Mouse (Mus musculus): ENCODE data around the gene Brwd1.
"Not testable (repeated sequence)": the region's sequence is repeated elsewhere in the genome, so short reads cannot be mapped to it uniquely, and the experiment has no call there.

Brwd1 gene

GRCm38 (mm10) chr16:96080524-96080923 lies 1.8 kb downstream of the Brwd1 start:
- no peak for DNase-seq (ENCODE audit: low spot score)

- DNase-seq (ENCODE audit: low spot score): no peak
Observed at GRCm38 (mm10) chr16:96068364-96068763, 14.0 kb downstream of the Brwd1 start.

- no peak for DNase-seq (ENCODE audit: low spot score)
Observed at GRCm38 (mm10) chr16:96066174-96066573, 16.2 kb downstream of the Brwd1 start.

GRCm38 (mm10) chr16:96064649-96065048 lies 17.7 kb downstream of the Brwd1 start:
- DNase-seq (ENCODE audit: low spot score): no peak

GRCm38 (mm10) chr16:96044096-96044495 lies 38.2 kb downstream of the Brwd1 start:
- peak; percentile 55 for DNase-seq (ENCODE audit: low spot score)

- DNase-seq (ENCODE audit: low spot score): no peak
Observed at GRCm38 (mm10) chr16:96040691-96041090, 41.6 kb downstream of the Brwd1 start.

- DNase-seq (ENCODE audit: low spot score): no peak
Observed at GRCm38 (mm10) chr16:96039538-96039937, 42.8 kb downstream of the Brwd1 start.

- DNase-seq (ENCODE audit: low spot score): no peak
Observed at GRCm38 (mm10) chr16:96034473-96034872, 47.9 kb downstream of the Brwd1 start.

GRCm38 (mm10) chr16:96032368-96033043 lies 49.8 kb downstream of the Brwd1 start:
- no peak for DNase-seq (ENCODE audit: low spot score)

- DNase-seq (ENCODE audit: low spot score): no peak
Observed at GRCm38 (mm10) chr16:96030476-96031102, 51.7 kb downstream of the Brwd1 start.

GRCm38 (mm10) chr16:96026256-96026655 lies 56.1 kb downstream of the Brwd1 start:
- no peak for DNase-seq (ENCODE audit: low spot score)

GRCm38 (mm10) chr16:96025244-96025643 lies 57.1 kb downstream of the Brwd1 start:
- no peak for DNase-seq (ENCODE audit: low spot score)

GRCm38 (mm10) chr16:96021045-96021444 lies 61.3 kb downstream of the Brwd1 start:
- no peak for DNase-seq (ENCODE audit: low spot score)

GRCm38 (mm10) chr16:96009124-96009523 lies 73.2 kb downstream of the Brwd1 start:
- DNase-seq (ENCODE audit: low spot score): not testable (repeated sequence)

- not testable (repeated sequence) for DNase-seq (ENCODE audit: low spot score)
Observed at GRCm38 (mm10) chr16:96004278-96004677, 78.0 kb downstream of the Brwd1 start.

- no peak for DNase-seq (ENCODE audit: low spot score)
Observed at GRCm38 (mm10) chr16:95999291-95999690, 83.0 kb downstream of the Brwd1 start.

GRCm38 (mm10) chr16:95996156-95996555 lies 86.2 kb downstream of the Brwd1 start:
- no peak for DNase-seq (ENCODE audit: low spot score)

GRCm38 (mm10) chr16:95994576-95994975 lies 87.8 kb downstream of the Brwd1 start:
- not testable (repeated sequence) for DNase-seq (ENCODE audit: low spot score)

- DNase-seq (ENCODE audit: low spot score): no peak
Observed at GRCm38 (mm10) chr16:95992596-95992995, 89.7 kb downstream of the Brwd1 start.

GRCm38 (mm10) chr16:95991122-95991900 lies 91.0 kb downstream of the Brwd1 start:
- no peak for DNase-seq (ENCODE audit: low spot score)

GRCm38 (mm10) chr16:95990462-95991121 lies 91.7 kb downstream of the Brwd1 start, which contains the start of gene Psmg1:
Gene Psmg1, minus strand, starts transcription at chr16:95990960.
- DNase-seq (ENCODE audit: low spot score): peak; percentile 100

- no peak for DNase-seq (ENCODE audit: low spot score)
Observed at GRCm38 (mm10) chr16:95984911-95985310, 97.4 kb downstream of the Brwd1 start.

Measured in testis, postnatal 10 days (tissue).